Mouse (Mus musculus) monocyte, adult 59 days (primary cell): ENCODE results near the gene Olfr963. TPM values are rescaled to one million over a fixed set of nuclear protein-coding genes. Genes with fewer than 3 reads are reported as not detected.

ENCODE experiments used
- total RNA-seq, 2 experiments: library from RNA; stranded (reverse); gene quantifications; one replicate each; pipeline ENCODE4 v1.2.4; 2023

Olfr963 gene
- not detected for total RNA-seq

GRCm38 (mm10) chr9:39666905-39667304, at the start of gene Olfr963:
Gene Olfr963, plus strand, starts transcription at chr9:39667205.

GRCm38 (mm10) chr9:39621073-39621472, 45.9 kb upstream of the Olfr963 start, which contains the start of gene Olfr960:
Gene Olfr960, plus strand, starts transcription at chr9:39621373.

GRCm38 (mm10) chr9:39644785-39645184, 22.2 kb upstream of the Olfr963 start, which contains the start of gene Olfr961:
Gene Olfr961, plus strand, starts transcription at chr9:39645085.

GRCm38 (mm10) chr9:39707017-39707416, 40.0 kb downstream of the Olfr963 start, which contains the start of gene Olfr149:
Gene Olfr149, minus strand, starts transcription at chr9:39707117.

GRCm38 (mm10) chr9:39711053-39711452, 44.0 kb downstream of the Olfr963 start, which contains the start of gene Olfr965:
Gene Olfr965, plus strand, starts transcription at chr9:39711353.

Other genes with a start within 250 kb of the Olfr963 start
- not detected for gene Olfr952, start 240.1 kb upstream of the Olfr963 start, total RNA-seq
- gene Olfr954, start 210.5 kb upstream of the Olfr963 start, total RNA-seq, result not detected
- gene Olfr955, start 195.3 kb upstream of the Olfr963 start, total RNA-seq, result not detected
- not detected for gene Olfr44, start 173.2 kb upstream of the Olfr963 start, total RNA-seq
- gene Olfr957, start 151.4 kb upstream of the Olfr963 start, total RNA-seq, result not detected
- gene Olfr958, start 113.2 kb upstream of the Olfr963 start, total RNA-seq, result not detected
- not detected for gene Olfr959, start 91.6 kb upstream of the Olfr963 start, total RNA-seq
- not detected for gene AW551984, start 62.8 kb upstream of the Olfr963 start, total RNA-seq
- gene Olfr148, start 56.5 kb upstream of the Olfr963 start, total RNA-seq, result not detected
- gene Olfr960, start 45.8 kb upstream of the Olfr963 start, total RNA-seq, result not detected
- gene Olfr961, start 22.1 kb upstream of the Olfr963 start, total RNA-seq, result not detected
- not detected for gene Olfr149, start 39.9 kb downstream of the Olfr963 start, total RNA-seq
- not detected for gene Olfr965, start 44.1 kb downstream of the Olfr963 start, total RNA-seq
- gene Olfr150, start 63.8 kb downstream of the Olfr963 start, total RNA-seq, result not detected
- not detected for gene Olfr967, start 79.0 kb downstream of the Olfr963 start, total RNA-seq
- gene Olfr968, start 116.0 kb downstream of the Olfr963 start, total RNA-seq, result not detected
- gene Olfr969, start 123.7 kb downstream of the Olfr963 start, total RNA-seq, result not detected
- not detected for gene Olfr970, start 141.7 kb downstream of the Olfr963 start, total RNA-seq
- not detected for gene Olfr971, start 169.7 kb downstream of the Olfr963 start, total RNA-seq
- not detected for gene Olfr972, start 199.2 kb downstream of the Olfr963 start, total RNA-seq
- gene Olfr229, start 240.1 kb downstream of the Olfr963 start, total RNA-seq, result not detected